7 mouse cellular contexts compared by ENCODE assay signal in the genomic region with DNA sequence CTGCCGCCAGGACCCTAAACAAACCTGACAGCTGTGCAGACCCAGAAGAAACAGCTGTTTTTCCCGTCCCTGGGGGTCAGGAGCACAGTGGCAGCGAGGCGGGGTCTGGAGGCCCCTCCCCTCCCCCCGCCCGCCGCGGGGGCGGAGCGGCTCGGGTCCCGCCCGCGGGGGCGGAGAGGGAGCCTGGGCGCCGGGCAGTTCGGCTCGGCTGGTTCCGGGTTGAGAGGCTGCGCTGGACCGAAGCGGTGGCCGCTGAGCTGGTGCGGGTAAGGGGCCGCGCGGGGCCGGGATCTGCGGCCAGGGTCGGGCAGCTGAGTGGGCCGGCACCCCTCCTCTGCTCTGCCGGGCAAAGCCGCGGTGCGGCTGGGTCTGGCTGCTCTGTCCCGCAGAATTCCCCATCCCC. TPM values are rescaled to one million over a fixed set of nuclear protein-coding genes. Genes with fewer than 3 reads are reported as not detected.
DNase-seq lines count a peak whose midpoint lies in the region; ATAC-seq lines count a peak whose summit lies in the region.

Gene Trim62 (plus strand): TSS at position 202 of the 403 bp plus-strand sequence.

- ATAC-seq in limb, embryonic 15.5 days (ENCODE audit: insufficient number of reproducible peaks, low FRiP score, low TSS enrichment, low read depth): peak; percentile 53; the same call in 1 of the 2 replicates
- ATAC-seq in midbrain, embryonic 16.5 days: peak; percentile 77

- H3K27me3 ChIP-seq in embryonic facial prominence, embryonic 10.5 days (replicated peaks; ENCODE audit: low read depth, poor library complexity, severe bottlenecking): peaks cover 31% of the 10 kb centered on the region
- H3K27me3 ChIP-seq in limb, embryonic 15.5 days: no peaks in the 10 kb centered on the region
- no peaks in the 10 kb centered on the region for H3K27me3 ChIP-seq in midbrain, embryonic 16.5 days (ENCODE audit: control insufficient read depth, insufficient read depth, low read depth, low read length)

- H3K4me3 ChIP-seq in embryonic facial prominence, embryonic 10.5 days: peak within 1 kb of the TSS; percentile 88
- peak within 1 kb of the TSS; percentile 86 for H3K4me3 ChIP-seq in limb, embryonic 15.5 days
- peak within 1 kb of the TSS; percentile 86 for H3K4me3 ChIP-seq in midbrain, embryonic 16.5 days (ENCODE audit: low read depth, low read length)

- peak within 1 kb of the TSS; percentile 62 for H3K9ac ChIP-seq in limb, embryonic 15.5 days
- H3K9ac ChIP-seq in midbrain, embryonic 16.5 days (ENCODE audit: low read depth, low read length): peak within 1 kb of the TSS; percentile 92

- H3K4me1 ChIP-seq in embryonic facial prominence, embryonic 10.5 days: peaks cover 72% of the 10 kb centered on the region
- peaks cover 40% of the 10 kb centered on the region for H3K4me1 ChIP-seq in limb, embryonic 15.5 days
- peaks cover 45% of the 10 kb centered on the region for H3K4me1 ChIP-seq in midbrain, embryonic 16.5 days (ENCODE audit: control insufficient read depth, insufficient read depth, low read length)

- H3K9me3 ChIP-seq in embryonic facial prominence, embryonic 10.5 days: peaks cover 5% of the 10 kb centered on the region; the same call in 1 of the 2 replicates
- H3K9me3 ChIP-seq in limb, embryonic 15.5 days: no peaks in the 10 kb centered on the region
- H3K9me3 ChIP-seq in midbrain, embryonic 16.5 days (replicated peaks; ENCODE audit: control insufficient read depth, low read length, poor library complexity, severe bottlenecking): no peaks in the 10 kb centered on the region

- H3K27ac ChIP-seq in embryonic facial prominence, embryonic 10.5 days (replicated peaks): peak within 1 kb of the TSS; percentile 83
- peak within 1 kb of the TSS; percentile 55 for H3K27ac ChIP-seq in limb, embryonic 15.5 days
- H3K27ac ChIP-seq in midbrain, embryonic 16.5 days (ENCODE audit: low read length): peak within 1 kb of the TSS; percentile 81

- WGBS in embryonic facial prominence, embryonic 10.5 days: under 1% methylated on average over 37 of the region's 37 CpGs
- under 1% methylated on average over 33 of the region's 37 CpGs for WGBS in limb, embryonic 15.5 days
- WGBS in midbrain, embryonic 16.5 days: 0% methylated on average over 31 of the region's 37 CpGs

- H3K4me2 ChIP-seq in limb, embryonic 15.5 days: peak within 1 kb of the TSS; percentile 97
- peak within 1 kb of the TSS; percentile 86 for H3K4me2 ChIP-seq in midbrain, embryonic 16.5 days (ENCODE audit: low read length)

- peaks cover 20% of the 10 kb centered on the region for H3K36me3 ChIP-seq in embryonic facial prominence, embryonic 10.5 days (replicated peaks)
- peaks cover 6% of the 10 kb centered on the region; the same call in 1 of the 2 replicates for H3K36me3 ChIP-seq in limb, embryonic 15.5 days
- H3K36me3 ChIP-seq in midbrain, embryonic 16.5 days (ENCODE audit: control insufficient read depth, insufficient read depth, low read length): no peaks in the 10 kb centered on the region

- peak; percentile 93 for DNase-seq in adrenal gland, postnatal 14 days
- peak; percentile 88 for DNase-seq in embryonic facial prominence, embryonic 10.5 days (ENCODE audit: low spot score)
- peak; percentile 82 to 83 for DNase-seq in heart, adult 18-20 months
- peak; percentile 83 for DNase-seq in kidney, adult 18-20 months
- DNase-seq in spleen, postnatal 14 days (ENCODE audit: low spot score in 2 of 2): peak; percentile 22 to 39

RNA-seq across cellular contexts. Expression of gene Trim62, which starts in this region (rescaled TPM):
- 10.0 and 11.0 TPM in 2 replicates for total RNA-seq in adrenal gland, postnatal 14 days (2021)
- 10.6 and 11.9 TPM in 2 replicates for polyA plus RNA-seq in embryonic facial prominence, embryonic 10.5 days (2016; fragmentation: Nextera tagmentation; extraction: Ambion mirVana)
- total RNA-seq in heart, adult 18-20 months (2021): 1 to 10 TPM; 1.1 to 1.3 TPM
- polyA plus RNA-seq in limb, embryonic 15.5 days (2015; fragmentation: Nextera tagmentation; extraction: Ambion mirVana): 5.5 and 5.7 TPM in 2 replicates
- polyA plus RNA-seq in midbrain, embryonic 16.5 days (2015; fragmentation: Nextera tagmentation; extraction: Ambion mirVana): 17.6 and 18.5 TPM in 2 replicates

Comparison
In these comparisons a context has a peak if more than half of its experiments do, and no peak if none do; other contexts are left out.
1. Peak in every context shown above with its lines: DNase-seq, ATAC-seq, H3K4me3 ChIP-seq and H3K27ac ChIP-seq.
2. DNase-seq: peak in every context shown above with its lines; median percentile 93 in adrenal gland, postnatal 14 days; 88 in embryonic facial prominence, embryonic 10.5 days; 83 in kidney, adult 18-20 months; 82 in heart, adult 18-20 months; 30 in spleen, postnatal 14 days.